Mouse (Mus musculus) liver, embryonic 16.5 days (tissue): Measurements from ENCODE around the gene Mpp2. TPM values are rescaled to one million over a fixed set of nuclear protein-coding genes. Genes with fewer than 3 reads are reported as not detected.

Experiments
- ATAC-seq: fragments of 200-750 bp; cut with Nextera tagmentation; 2 replicates; pipeline ENCODE4 v1.8.0; 2017; ENCODE audit warnings: low read depth, mild to moderate bottlenecking, moderate number of reproducible peaks, moderate library complexity
- H3K27ac ChIP-seq: fragments of 300-500 bp; sonication (generic); 2 replicates; pipeline ENCODE4 v1.5.1; 2014; ENCODE audit warnings: mild to moderate bottlenecking, low read length
- H3K27me3 ChIP-seq: fragments of 300-500 bp; sonication (generic); 2 replicates; pipeline ENCODE4 v1.6.1; 2014; ENCODE audit warnings: low read depth, low read length, mixed read lengths; ENCODE audit not compliant: control insufficient read depth, insufficient read depth
- H3K36me3 ChIP-seq: fragments of 300-500 bp; sonication (generic); 2 replicates; pipeline ENCODE4 v1.6.1; 2014; ENCODE audit warnings: mild to moderate bottlenecking; ENCODE audit not compliant: control insufficient read depth, insufficient read depth
- H3K4me1 ChIP-seq: fragments of 300-500 bp; sonication (generic); 2 replicates; pipeline ENCODE4 v1.6.1; 2014; ENCODE audit warnings: low read depth, low read length, mixed read lengths; ENCODE audit not compliant: control insufficient read depth
- H3K4me2 ChIP-seq: fragments of 300-500 bp; sonication (generic); 2 replicates; pipeline ENCODE4 v1.6.1; 2014; ENCODE audit warnings: low read depth, low read length, mixed read lengths
- H3K4me3 ChIP-seq: fragments of 300-500 bp; sonication (generic); 2 replicates; pipeline ENCODE4 v1.5.1; 2014; ENCODE audit warnings: low read depth, mild to moderate bottlenecking, low read length
- H3K9ac ChIP-seq: fragments of 300-500 bp; sonication (generic); 2 replicates; pipeline ENCODE4 v1.6.1; 2014; ENCODE audit warnings: low read depth, low read length
- H3K9me3 ChIP-seq: fragments of 300-500 bp; sonication (generic); replicated peaks from 2 replicates; pipeline ENCODE4 v1.6.1; 2016; ENCODE audit warnings: low read length; ENCODE audit not compliant: control insufficient read depth
- WGBS: fragments of 180-500 bp; shearing (Covaris S2); extraction: QIAGEN DNeasy Blood & Tissue Kit; methylation state at CpG from one replicate; pipeline ENCODE4 v1.1.7; 2014; ENCODE audit not compliant: insufficient replicate concordance; 5-methylcytosine and 5-hydroxymethylcytosine counted together
- polyA plus RNA-seq: library from polyadenylated mRNA; unstranded; fragments of >200 nt; fragmentation: Nextera tagmentation; extraction: Ambion mirVana; gene quantifications from 2 replicates; pipeline ENCODE4 v1.2.1, GENCODE M21; 2015

Gene Mpp2
- polyA plus RNA-seq, 1 experiment from 2014 or later, result 11.1 TPM

DNA sequence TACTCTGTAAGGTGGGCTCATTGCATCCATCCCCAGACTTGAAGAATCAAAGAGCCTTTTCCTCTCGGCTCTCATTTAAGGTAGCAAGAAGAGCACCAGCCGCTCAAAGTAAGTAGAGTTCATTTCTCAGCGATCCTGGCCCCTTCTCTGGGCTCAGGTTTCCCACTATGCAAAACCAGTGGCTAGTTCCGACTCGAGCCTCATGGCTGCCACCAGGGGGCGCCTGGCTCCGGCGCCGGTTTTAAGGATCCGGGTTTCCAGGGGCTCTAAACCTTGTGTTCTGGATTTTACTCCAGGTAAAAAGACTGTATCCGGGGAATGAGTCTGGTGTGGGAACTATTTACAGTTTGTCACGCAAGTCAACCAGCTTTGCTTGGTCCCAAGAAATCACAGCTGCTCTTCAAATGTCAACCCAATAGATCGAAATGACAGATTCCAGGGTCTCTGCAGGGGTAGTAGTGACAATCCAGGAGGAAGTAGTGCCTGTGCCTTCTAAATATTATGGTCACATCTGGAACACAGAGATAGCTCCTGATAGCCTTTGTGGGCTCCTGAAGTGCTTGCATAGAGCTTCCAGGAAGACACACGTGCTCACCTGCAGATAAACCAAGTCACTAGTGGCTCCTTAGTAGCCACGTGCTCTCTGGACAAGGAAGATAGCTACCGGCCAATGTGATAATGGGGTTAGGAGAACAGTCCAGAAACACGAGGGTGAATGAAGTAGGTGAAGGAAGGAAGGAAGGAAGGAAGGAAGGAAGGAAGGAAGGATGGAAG, 14.4 kb upstream of the Mpp2 start:
- H3K27me3 ChIP-seq, result peaks cover 81% of the 10 kb centered on the region
- no peak overlapping the region for H3K9ac ChIP-seq
- peak; percentile 19; the same call in 1 of the 2 replicates for ATAC-seq
- H3K4me1 ChIP-seq, result peaks cover 13% of the 10 kb centered on the region
- no peak overlapping the region for H3K27ac ChIP-seq
- no peaks in the 10 kb centered on the region for H3K36me3 ChIP-seq
- 7% methylated on average over 17 of the region's 17 CpGs for WGBS
- H3K4me3 ChIP-seq, result no peak overlapping the region
- H3K4me2 ChIP-seq, result no peak overlapping the region
- H3K9me3 ChIP-seq, result no peaks in the 10 kb centered on the region

GRCm38 (mm10) chr11:102101219-102101618, 12.9 kb upstream of the Mpp2 start, which contains the start of gene Ppy:
Gene Ppy (minus strand): TSS chr11:102101319.
- no peak for ATAC-seq
- H3K4me3 ChIP-seq, result no peak within 1 kb of the TSS
- H3K27me3 ChIP-seq, result peaks cover 66% of the 10 kb centered on the region
- no peaks in the 10 kb centered on the region for H3K9me3 ChIP-seq
- peaks cover 27% of the 10 kb centered on the region for H3K4me1 ChIP-seq
- WGBS, result 46% methylated on average over 4 of the region's 4 CpGs
- no peak within 1 kb of the TSS for H3K27ac ChIP-seq
- no peaks in the 10 kb centered on the region for H3K36me3 ChIP-seq
- H3K9ac ChIP-seq, result no peak within 1 kb of the TSS
- no peak within 1 kb of the TSS for H3K4me2 ChIP-seq

DNA sequence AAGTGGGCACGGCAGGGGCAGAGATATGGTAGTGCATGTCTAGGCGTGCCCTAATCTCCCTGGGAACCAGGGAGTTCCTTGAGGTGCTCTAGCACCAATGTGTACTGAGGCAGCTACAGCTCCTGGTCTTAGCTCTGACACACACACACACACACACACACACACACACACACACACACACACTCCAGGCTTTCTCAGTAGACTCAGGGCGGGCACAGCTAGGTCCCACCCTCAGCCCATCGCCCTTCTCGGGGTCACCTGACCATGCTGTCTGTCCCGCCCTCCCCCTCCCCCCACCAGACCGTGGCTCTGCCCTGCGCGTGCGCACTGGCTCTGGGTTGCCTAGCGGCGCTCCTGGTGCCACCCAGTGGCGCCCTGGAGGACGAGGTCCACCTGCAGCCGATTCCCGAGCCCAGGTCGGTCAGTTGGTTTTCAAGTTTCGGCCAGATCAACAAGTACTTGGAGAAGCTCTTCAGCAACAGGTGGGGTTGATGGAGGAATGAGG, 8.6 kb upstream of the Mpp2 start:
- under 1% methylated on average over 17 of the region's 18 CpGs for WGBS
- Histone ChIP-seq H3K9ac (peak overlapping the region; percentile 32), H3K27me3 (peaks cover 31% of the 10 kb centered on the region), H3K9me3 (no peaks in the 10 kb centered on the region), H3K4me2 (peak overlapping the region; percentile 64), H3K4me1 (peaks cover 35% of the 10 kb centered on the region), H3K36me3 (no peaks in the 10 kb centered on the region), H3K27ac (peak overlapping the region; percentile 70), H3K4me3 (peak overlapping the region; percentile 35)
- ATAC-seq, result peak; percentile 92

DNA sequence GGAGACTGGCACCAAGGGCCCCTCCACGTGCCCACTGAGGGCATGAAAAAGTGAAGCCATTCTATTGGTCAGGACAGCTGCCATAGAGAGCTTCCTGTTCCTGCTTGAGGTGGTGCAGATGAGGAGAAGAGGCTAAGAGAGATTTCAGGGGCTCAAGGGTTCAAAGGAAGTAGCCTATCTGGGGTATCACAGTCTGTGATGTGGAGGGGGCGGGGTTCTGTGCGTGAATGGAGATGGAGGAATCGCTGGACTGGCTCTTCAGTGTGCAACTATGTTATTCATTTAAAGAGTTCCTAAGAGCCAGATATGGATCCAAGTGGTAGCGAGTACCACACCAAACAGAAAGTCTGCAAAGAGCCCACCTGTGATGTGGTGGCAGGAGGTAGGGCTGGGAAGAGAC, 8.1 kb upstream of the Mpp2 start:
- Histone ChIP-seq H3K27ac (peak overlapping the region; percentile 70), H3K27me3 (peaks cover 26% of the 10 kb centered on the region), H3K4me3 (peak overlapping the region; percentile 35), H3K9me3 (no peaks in the 10 kb centered on the region), H3K4me1 (peaks cover 35% of the 10 kb centered on the region), H3K36me3 (no peaks in the 10 kb centered on the region), H3K4me2 (peak overlapping the region; percentile 64), H3K9ac (peak overlapping the region; percentile 32)
- WGBS, result 38% methylated on average over 5 of the region's 5 CpGs
- ATAC-seq, result no peak

DNA sequence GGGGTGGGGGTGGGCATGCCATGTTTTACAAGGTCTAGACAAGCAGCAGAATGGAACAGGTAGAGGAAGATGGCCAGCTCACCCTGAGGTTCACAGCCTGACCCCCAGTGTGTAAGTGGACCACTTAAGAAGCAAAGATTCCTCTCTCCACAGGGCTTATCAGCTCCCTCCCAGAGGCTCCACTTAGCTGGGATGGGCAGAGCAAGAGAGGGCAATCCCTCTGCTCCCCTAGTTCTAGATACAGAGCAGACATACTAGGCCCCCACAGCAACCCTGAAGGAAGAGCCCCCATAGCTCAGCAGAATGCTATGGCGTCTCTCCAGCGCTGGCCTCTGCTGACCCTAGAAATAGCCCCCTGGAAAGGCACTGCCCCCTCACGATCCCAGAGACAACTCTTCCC, 7.4 kb upstream of the Mpp2 start:
- Histone ChIP-seq H3K27ac (0 out of 2 replicates have a peak overlapping the region, but pooled peaks have one; percentile 24), H3K27me3 (peaks cover 18% of the 10 kb centered on the region), H3K4me1 (peaks cover 35% of the 10 kb centered on the region), H3K9me3 (no peaks in the 10 kb centered on the region), H3K4me3 (no peak overlapping the region), H3K4me2 (0 out of 2 replicates have a peak overlapping the region, but pooled peaks have one; percentile 64), H3K9ac (peak overlapping the region; percentile 30; the same call in 1 of the 2 replicates), H3K36me3 (no peaks in the 10 kb centered on the region)
- no peak for ATAC-seq
- 79% methylated on average over 3 of the region's 3 CpGs for WGBS

DNA sequence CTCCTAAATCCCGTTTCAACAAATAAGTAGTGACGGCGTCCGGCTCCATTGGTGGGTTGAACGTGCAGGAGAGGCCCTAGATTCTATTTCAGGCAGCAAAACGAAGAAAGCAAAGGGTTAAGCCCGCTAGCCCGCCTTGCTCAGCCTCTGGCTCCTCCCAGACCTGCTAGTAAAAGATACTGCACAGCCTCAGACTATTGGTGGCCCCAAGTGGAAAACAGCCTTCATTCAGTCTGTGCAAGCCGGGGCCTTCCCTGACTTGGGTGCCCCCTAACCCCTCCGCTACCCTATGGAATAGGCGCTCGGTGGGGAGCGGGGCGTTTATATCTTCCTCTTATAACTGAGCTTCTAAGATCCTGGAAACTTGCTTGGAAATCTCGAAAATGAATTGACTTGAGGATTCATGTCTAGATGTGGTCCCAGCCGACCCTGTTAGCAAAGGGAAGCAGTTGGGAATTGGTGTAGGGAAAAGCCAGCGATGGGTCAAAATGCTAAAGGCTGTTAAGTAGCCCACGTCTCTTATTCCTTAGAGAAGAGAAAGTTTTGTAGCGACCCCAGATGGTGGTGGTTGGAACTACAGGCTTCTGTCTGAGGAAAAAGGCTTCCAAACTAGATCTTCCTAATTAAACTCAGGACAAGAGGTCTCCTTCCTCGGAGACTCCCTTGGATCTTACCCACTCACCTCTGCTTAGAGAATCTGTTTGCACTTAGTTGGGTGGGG, 933 bp upstream of the Mpp2 start:
- peak overlapping the region; percentile 93 for H3K9ac ChIP-seq
- under 1% methylated on average over 20 of the region's 20 CpGs for WGBS
- H3K9me3 ChIP-seq, result no peaks in the 10 kb centered on the region
- peak; percentile 89 for ATAC-seq
- H3K4me1 ChIP-seq, result peaks cover 32% of the 10 kb centered on the region
- H3K36me3 ChIP-seq, result peaks cover 3% of the 10 kb centered on the region; the same call in 1 of the 2 replicates
- peak overlapping the region; percentile 87 for H3K27ac ChIP-seq
- H3K4me3 ChIP-seq, result peak overlapping the region; percentile 85
- H3K27me3 ChIP-seq, result no peaks in the 10 kb centered on the region; the same call in 1 of the 2 replicates
- peak overlapping the region; percentile 85 for H3K4me2 ChIP-seq

DNA sequence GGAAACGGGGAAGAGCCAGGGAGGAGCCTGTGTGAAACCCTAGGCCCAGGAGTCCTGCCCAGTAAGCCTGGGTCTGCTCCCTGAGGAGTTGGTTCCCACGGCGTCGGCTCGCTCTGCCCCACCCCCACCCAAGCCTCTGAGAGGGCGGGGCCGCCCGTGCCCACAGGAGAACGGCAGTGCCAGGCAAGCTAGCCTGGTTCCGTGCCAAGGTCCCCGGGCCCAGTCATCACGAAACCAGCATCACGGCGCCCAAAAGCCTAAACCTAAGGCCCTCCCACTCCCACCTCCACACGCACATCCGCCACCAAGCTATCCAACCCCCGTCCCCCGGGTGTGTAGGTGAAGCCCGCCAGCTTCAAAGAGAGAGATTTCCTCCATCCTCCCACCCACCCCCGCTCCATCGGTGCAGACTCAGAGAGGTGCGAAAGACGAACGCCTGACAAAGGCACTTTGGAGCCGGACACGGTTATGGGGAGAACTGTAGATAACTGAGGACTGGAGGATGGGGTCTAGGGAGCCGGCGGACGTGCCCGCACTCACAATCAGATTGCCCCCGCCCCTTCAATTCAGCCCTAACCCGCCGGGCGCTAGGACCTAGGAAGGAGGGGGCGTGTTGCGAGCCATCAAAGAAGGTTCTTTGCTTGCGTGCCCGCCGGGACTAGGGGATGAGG, 1.1 kb downstream of the Mpp2 start:
- peaks cover 3% of the 10 kb centered on the region; the same call in 1 of the 2 replicates for H3K36me3 ChIP-seq
- ATAC-seq, result peak; percentile 30
- H3K9ac ChIP-seq, result peak overlapping the region; percentile 93
- WGBS, result under 1% methylated on average over 39 of the region's 39 CpGs
- peak overlapping the region; percentile 87 for H3K27ac ChIP-seq
- H3K4me2 ChIP-seq, result peak overlapping the region; percentile 85
- peaks cover 34% of the 10 kb centered on the region for H3K4me1 ChIP-seq
- no peaks in the 10 kb centered on the region; the same call in 1 of the 2 replicates for H3K9me3 ChIP-seq
- H3K4me3 ChIP-seq, result peak overlapping the region; percentile 85
- H3K27me3 ChIP-seq, result peaks cover under 1% of the 10 kb centered on the region

DNA sequence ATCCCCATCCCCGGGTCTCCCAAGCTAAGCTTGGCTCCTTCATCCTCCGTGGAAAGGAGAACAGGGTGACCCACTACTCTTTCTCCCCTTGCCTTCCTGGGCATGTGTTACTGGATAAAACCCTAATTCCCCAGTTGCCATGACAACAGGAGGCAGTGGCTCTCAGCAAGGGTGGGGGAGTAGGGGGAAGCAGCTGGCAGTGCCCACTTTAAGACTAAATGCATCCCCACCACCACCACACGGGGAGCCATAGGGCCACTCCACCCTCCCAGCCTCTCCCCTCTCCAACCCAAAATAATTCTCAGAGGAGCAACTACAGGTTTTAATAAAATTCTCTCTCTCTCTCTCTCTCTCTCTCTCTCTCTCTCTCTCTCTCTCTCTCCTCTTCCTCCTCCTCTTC, 2.0 kb downstream of the Mpp2 start:
- H3K4me3 ChIP-seq, result peak overlapping the region; percentile 85

More for the DNA sequence above, 2.0 kb downstream of the Mpp2 start:
- H3K27ac ChIP-seq, result peak overlapping the region; percentile 87; the same call in 1 of the 2 replicates
- H3K9ac ChIP-seq, result peak overlapping the region; percentile 93; the same call in 1 of the 2 replicates
- no peaks in the 10 kb centered on the region; the same call in 1 of the 2 replicates for H3K9me3 ChIP-seq
- WGBS, result 27% methylated on average over 3 of the region's 3 CpGs
- no peak for ATAC-seq
- peaks cover 37% of the 10 kb centered on the region for H3K4me1 ChIP-seq
- peaks cover 4% of the 10 kb centered on the region for H3K27me3 ChIP-seq
- peaks cover 3% of the 10 kb centered on the region; the same call in 1 of the 2 replicates for H3K36me3 ChIP-seq
- H3K4me2 ChIP-seq, result peak overlapping the region; percentile 85
